Mouse (Mus musculus) erythroblast, embryonic 14.5 days (primary cell): ENCODE results near the gene A230072I06Rik. TPM values are rescaled to one million over a fixed set of nuclear protein-coding genes. Genes with fewer than 3 reads are reported as not detected.

Source experiments
- H3K27me3 ChIP-seq: 2 replicates; pipeline ENCODE4 v1.6.1; 2012; ENCODE audit warnings: inconsistent platforms; ENCODE audit not compliant: control insufficient read depth
- H3K36me3 ChIP-seq: 2 replicates; pipeline ENCODE4 v1.6.1; 2012; ENCODE audit warnings: mild to moderate bottlenecking, inconsistent platforms; ENCODE audit not compliant: control insufficient read depth
- H3K4me1 ChIP-seq: 2 replicates; pipeline ENCODE4 v1.6.1; 2012; ENCODE audit warnings: inconsistent platforms; ENCODE audit not compliant: control insufficient read depth
- H3K4me3 ChIP-seq: replicated peaks from 2 replicates; pipeline ENCODE3; 2012; ENCODE audit warnings: moderate library complexity, mild to moderate bottlenecking, inconsistent platforms
- H3K9me3 ChIP-seq: 2 replicates; pipeline ENCODE4 v1.6.1; 2012; ENCODE audit warnings: low read length, inconsistent platforms, mixed read lengths; ENCODE audit not compliant: control insufficient read depth
- GATA1 ChIP-seq: IDR thresholded peaks from 2 replicates; pipeline ENCODE4 v1.6.1; 2012; ENCODE audit warnings: low read length, inconsistent platforms, mixed read lengths
- TAL1 ChIP-seq: IDR thresholded peaks from 3 replicates; pipeline ENCODE4 v1.6.1; 2012; ENCODE audit warnings: low read length, inconsistent platforms, mixed read lengths
- polyA plus RNA-seq: library from polyadenylated mRNA; stranded (reverse); fragments of >175 nt; gene quantifications from 2 replicates; pipeline ENCODE4 v1.2.3, GENCODE M21; 2012

Gene A230072I06Rik
- polyA plus RNA-seq, 1 experiment, result not detected

- H3K27me3 ChIP-seq, result peaks cover 7% of the 10 kb centered on the region; the same call in 1 of the 2 replicates
- no peaks in the 10 kb centered on the region for H3K36me3 ChIP-seq
- H3K4me3 ChIP-seq, result no peak overlapping the region
- no peak for TF ChIP-seq TAL1
- TF ChIP-seq GATA1, result no peak
- no peaks in the 10 kb centered on the region for H3K4me1 ChIP-seq
- H3K9me3 ChIP-seq, result no peaks in the 10 kb centered on the region
Observed at GRCm38 (mm10) chr8:12319755-12320455, 41.3 kb downstream of the A230072I06Rik start.

GRCm38 (mm10) chr8:12322071-12322470, 43.5 kb downstream of the A230072I06Rik start:
- no peak overlapping the region for H3K4me3 ChIP-seq
- no peaks in the 10 kb centered on the region for H3K9me3 ChIP-seq
- no peaks in the 10 kb centered on the region for H3K36me3 ChIP-seq
- no peaks in the 10 kb centered on the region for H3K4me1 ChIP-seq
- TF ChIP-seq GATA1, result no peak
- no peak for TF ChIP-seq TAL1
- H3K27me3 ChIP-seq, result peaks cover 3% of the 10 kb centered on the region; the same call in 1 of the 2 replicates

- peaks cover 3% of the 10 kb centered on the region; the same call in 1 of the 2 replicates for H3K27me3 ChIP-seq
- H3K36me3 ChIP-seq, result no peaks in the 10 kb centered on the region
- H3K4me1 ChIP-seq, result no peaks in the 10 kb centered on the region
- no peaks in the 10 kb centered on the region for H3K9me3 ChIP-seq
- H3K4me3 ChIP-seq, result no peak overlapping the region
- TF ChIP-seq TAL1 (no peak), GATA1 (no peak)
Observed at GRCm38 (mm10) chr8:12323238-12323637, 44.6 kb downstream of the A230072I06Rik start.

- no peak overlapping the region for H3K4me3 ChIP-seq
- no peaks in the 10 kb centered on the region for H3K4me1 ChIP-seq
- TF ChIP-seq GATA1, result no peak
- no peak for TF ChIP-seq TAL1
- H3K36me3 ChIP-seq, result no peaks in the 10 kb centered on the region
- H3K9me3 ChIP-seq, result no peaks in the 10 kb centered on the region
- H3K27me3 ChIP-seq, result peaks cover 3% of the 10 kb centered on the region; the same call in 1 of the 2 replicates
Observed at GRCm38 (mm10) chr8:12324561-12324960, 45.9 kb downstream of the A230072I06Rik start.

- H3K27me3 ChIP-seq, result peaks cover 3% of the 10 kb centered on the region; the same call in 1 of the 2 replicates
- H3K9me3 ChIP-seq, result no peaks in the 10 kb centered on the region
- no peaks in the 10 kb centered on the region for H3K4me1 ChIP-seq
- no peak for TF ChIP-seq TAL1
- TF ChIP-seq GATA1, result no peak
- H3K4me3 ChIP-seq, result no peak overlapping the region
- no peaks in the 10 kb centered on the region for H3K36me3 ChIP-seq
Observed at GRCm38 (mm10) chr8:12324991-12325601, 46.5 kb downstream of the A230072I06Rik start.

- H3K9me3 ChIP-seq, result no peaks in the 10 kb centered on the region
- no peaks in the 10 kb centered on the region for H3K4me1 ChIP-seq
- peaks cover 3% of the 10 kb centered on the region; the same call in 1 of the 2 replicates for H3K27me3 ChIP-seq
- TF ChIP-seq TAL1, result no peak
- TF ChIP-seq GATA1, result no peak
- H3K36me3 ChIP-seq, result no peaks in the 10 kb centered on the region
- H3K4me3 ChIP-seq, result no peak overlapping the region
Observed at GRCm38 (mm10) chr8:12327187-12327586, 48.6 kb downstream of the A230072I06Rik start.

- Histone ChIP-seq H3K9me3 (no peaks in the 10 kb centered on the region), H3K27me3 (peaks cover 3% of the 10 kb centered on the region; the same call in 1 of the 2 replicates), H3K36me3 (no peaks in the 10 kb centered on the region), H3K4me1 (no peaks in the 10 kb centered on the region), H3K4me3 (no peak overlapping the region)
- TF ChIP-seq GATA1, result no peak
- TF ChIP-seq TAL1, result no peak
Observed at GRCm38 (mm10) chr8:12327707-12328471, 49.3 kb downstream of the A230072I06Rik start.

- TF ChIP-seq TAL1 (no peak), GATA1 (no peak)
- H3K4me3 ChIP-seq, result no peak overlapping the region
- H3K27me3 ChIP-seq, result peaks cover 3% of the 10 kb centered on the region; the same call in 1 of the 2 replicates
- H3K36me3 ChIP-seq, result no peaks in the 10 kb centered on the region
- H3K4me1 ChIP-seq, result no peaks in the 10 kb centered on the region
- no peaks in the 10 kb centered on the region for H3K9me3 ChIP-seq
Observed at GRCm38 (mm10) chr8:12328476-12328875, 49.9 kb downstream of the A230072I06Rik start.

- H3K36me3 ChIP-seq, result no peaks in the 10 kb centered on the region
- no peak overlapping the region for H3K4me3 ChIP-seq
- TF ChIP-seq GATA1 (no peak), TAL1 (no peak)
- peaks cover under 1% of the 10 kb centered on the region; the same call in 1 of the 2 replicates for H3K27me3 ChIP-seq
- no peaks in the 10 kb centered on the region for H3K4me1 ChIP-seq
- H3K9me3 ChIP-seq, result no peaks in the 10 kb centered on the region
Observed at GRCm38 (mm10) chr8:12330066-12330465, 51.4 kb downstream of the A230072I06Rik start.

Other genes starting within 250 kb of the A230072I06Rik start
- 0.01 TPM in 1 of 2 replicates, not detected in the other for gene Sox1, start 116.5 kb downstream of the A230072I06Rik start, polyA plus RNA-seq